Mouse (Mus musculus) brain, adult 2 months (tissue): ENCODE data around the gene Mpv17l2.

Source experiments
- DNase-seq: peaks from one replicate; pipeline ENCODE4 v3.0.0; 2011; ENCODE audit warnings: low read depth, low spot score

Mpv17l2 gene

DNA sequence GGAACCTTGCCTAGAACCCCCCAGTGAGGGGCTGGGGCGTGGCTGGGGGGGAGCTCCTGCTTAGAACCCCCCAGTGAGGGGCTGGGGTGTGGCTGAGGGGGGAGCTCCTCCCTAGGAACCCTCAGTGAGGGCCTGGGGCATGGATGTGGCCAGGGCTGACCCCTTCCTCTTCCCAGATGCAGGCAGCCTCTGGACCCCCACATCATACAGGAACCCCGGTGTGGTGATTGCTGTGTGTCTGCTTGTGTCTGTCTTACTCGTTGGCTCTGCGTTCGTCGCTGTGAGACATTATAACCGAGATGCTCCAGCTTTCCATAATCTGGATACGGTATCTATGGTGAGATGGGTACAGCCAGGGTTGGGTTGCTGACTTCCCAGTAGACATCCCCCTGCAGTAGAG lies 39.1 kb downstream of the Mpv17l2 start:
- DNase-seq = no peak

DNA sequence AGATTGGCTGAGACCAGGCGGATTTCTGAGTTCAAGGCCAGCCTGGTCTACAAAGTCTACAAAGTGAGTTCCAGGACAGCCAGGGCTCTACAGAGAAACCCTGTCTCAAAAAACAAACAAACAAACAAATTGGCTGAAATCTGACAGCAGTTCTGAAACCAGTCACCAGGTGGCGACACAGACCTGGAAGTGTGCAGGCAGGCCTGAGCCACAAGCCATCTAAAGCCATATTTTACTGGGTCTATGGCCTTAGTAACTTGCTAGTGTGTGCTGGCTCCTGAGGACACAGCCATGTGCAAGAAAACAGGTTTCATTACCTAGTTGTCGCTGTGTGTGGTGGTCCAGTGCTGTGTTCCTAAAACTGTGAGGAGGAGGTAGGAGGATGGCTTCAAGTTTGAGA lies 40.0 kb downstream of the Mpv17l2 start:
- DNase-seq = peak; percentile 84

GRCm38 (mm10) chr8:70719796-70720270 lies 40.9 kb downstream of the Mpv17l2 start:
- DNase-seq = no peak

- DNase-seq = peak; percentile 67
These were observed 42.4 kb downstream of the Mpv17l2 start, which contains the start of gene Gm3336 for GRCm38 (mm10) chr8:70718297-70718696. TSS of gene Gm3336 (plus strand) at chr8:70718543.

GRCm38 (mm10) chr8:70716521-70717400 lies 44.0 kb downstream of the Mpv17l2 start:
- no peak for DNase-seq

DNA sequence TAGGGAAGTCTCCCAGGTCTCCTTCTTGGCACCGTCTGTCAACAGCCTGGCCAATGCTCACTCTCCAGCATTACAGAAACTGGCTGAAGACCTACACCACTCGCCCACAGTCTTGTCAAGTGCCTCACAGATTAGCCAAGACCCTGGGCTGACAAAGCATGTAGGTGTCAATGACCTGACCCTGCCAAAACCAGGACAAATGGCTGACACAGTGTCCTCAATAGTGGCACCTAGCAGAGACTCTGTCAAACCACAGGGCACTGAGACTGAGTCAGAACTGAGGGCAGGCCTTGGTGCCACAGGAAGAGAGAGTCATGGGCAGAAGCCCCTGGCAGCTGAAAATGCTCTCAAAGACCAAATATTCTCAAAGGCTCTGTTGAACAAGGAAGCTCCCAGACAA lies 45.7 kb downstream of the Mpv17l2 start:
- no peak for DNase-seq

- DNase-seq = no peak
These were observed 46.8 kb downstream of the Mpv17l2 start for GRCm38 (mm10) chr8:70713991-70714390.

- no peak for DNase-seq
These were observed 49.7 kb downstream of the Mpv17l2 start for GRCm38 (mm10) chr8:70711041-70711440.

DNA sequence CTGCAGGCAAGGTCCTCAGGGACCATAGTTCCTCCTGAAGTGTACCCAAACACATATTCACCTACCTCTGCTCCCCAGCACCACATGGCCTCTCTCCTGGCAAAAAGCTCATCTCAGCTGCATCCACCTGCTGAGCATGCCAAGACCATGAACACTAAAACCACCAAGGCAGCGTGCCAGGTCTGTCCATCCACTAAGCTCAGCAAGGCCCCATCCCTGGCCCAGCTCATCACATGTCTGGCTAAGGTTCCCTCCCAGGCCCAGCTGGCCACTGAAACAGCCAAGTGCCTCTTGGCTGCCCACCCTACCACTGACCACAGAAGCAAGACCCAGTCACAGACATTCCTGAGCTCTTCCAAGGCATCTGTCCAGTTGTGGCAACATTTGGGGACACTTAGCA lies 50.5 kb downstream of the Mpv17l2 start:
- peak; percentile 49 for DNase-seq

DNA sequence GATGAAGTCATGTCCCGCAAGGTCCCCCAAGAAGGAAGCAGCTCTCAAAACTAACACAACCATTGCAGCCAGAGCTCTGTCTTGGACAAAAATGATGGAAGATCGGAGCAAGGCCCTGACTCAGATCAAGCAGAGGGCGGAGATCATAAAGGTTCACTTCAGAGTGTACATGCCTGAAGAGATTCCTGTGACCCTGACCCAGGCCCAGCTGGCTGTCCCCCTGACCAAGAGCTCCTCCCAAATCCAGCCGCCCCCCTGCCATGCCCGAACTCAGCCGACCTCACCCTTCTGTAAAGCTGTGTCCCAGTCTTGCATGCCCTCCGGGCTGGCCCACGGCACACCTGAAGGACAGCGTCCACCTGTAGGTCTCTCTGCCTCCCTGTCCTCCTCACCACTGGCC lies 51.0 kb downstream of the Mpv17l2 start:
- DNase-seq = no peak
